Mouse (Mus musculus) c-Kit-negative CD71-positive TER-119-positive erythroid progenitor cells, embryonic 14.5 days (primary cell): ENCODE results near the gene Coro1c.

Experiments
- DNase-seq: peaks from one replicate; pipeline ENCODE4 v3.0.0-alpha.2; 2013; ENCODE audit warnings: low read depth, low spot score

The Coro1c gene

GRCm38 (mm10) chr5:113884750-113885149 lies 23.8 kb downstream of the Coro1c start:
- no peak for DNase-seq

GRCm38 (mm10) chr5:113883384-113883771 lies 25.2 kb downstream of the Coro1c start:
- no peak for DNase-seq

GRCm38 (mm10) chr5:113882566-113883383 lies 25.8 kb downstream of the Coro1c start:
- no peak for DNase-seq

- DNase-seq: no peak
These were observed 27.4 kb downstream of the Coro1c start for GRCm38 (mm10) chr5:113881136-113881535.

- no peak for DNase-seq
These were observed 29.5 kb downstream of the Coro1c start for GRCm38 (mm10) chr5:113878943-113879617.

- DNase-seq: no peak
These were observed 31.0 kb downstream of the Coro1c start for GRCm38 (mm10) chr5:113877565-113877964.

- no peak for DNase-seq
These were observed 32.4 kb downstream of the Coro1c start for GRCm38 (mm10) chr5:113876176-113876575.

- no peak for DNase-seq
These were observed 32.9 kb downstream of the Coro1c start for GRCm38 (mm10) chr5:113875625-113876024.

GRCm38 (mm10) chr5:113874063-113875024 lies 34.2 kb downstream of the Coro1c start:
- no peak for DNase-seq

- no peak for DNase-seq
These were observed 35.3 kb downstream of the Coro1c start for GRCm38 (mm10) chr5:113872936-113873912.

GRCm38 (mm10) chr5:113871903-113872548 lies 36.5 kb downstream of the Coro1c start:
- no peak for DNase-seq

- no peak for DNase-seq
These were observed 38.0 kb downstream of the Coro1c start for GRCm38 (mm10) chr5:113870393-113871040.

- no peak for DNase-seq
These were observed 39.4 kb downstream of the Coro1c start for GRCm38 (mm10) chr5:113869132-113869531.

GRCm38 (mm10) chr5:113864992-113865391 lies 43.6 kb downstream of the Coro1c start:
- DNase-seq: no peak

- DNase-seq: no peak
These were observed 44.6 kb downstream of the Coro1c start for GRCm38 (mm10) chr5:113863994-113864393.

- DNase-seq: no peak
These were observed 46.1 kb downstream of the Coro1c start for GRCm38 (mm10) chr5:113862418-113862817.

- DNase-seq: peak; percentile 30
These were observed 47.3 kb downstream of the Coro1c start for GRCm38 (mm10) chr5:113861294-113861693.

GRCm38 (mm10) chr5:113858971-113859370 lies 49.6 kb downstream of the Coro1c start:
- DNase-seq: no peak

GRCm38 (mm10) chr5:113858550-113858949 lies 50.0 kb downstream of the Coro1c start:
- no peak for DNase-seq

GRCm38 (mm10) chr5:113857631-113858030 lies 50.9 kb downstream of the Coro1c start:
- DNase-seq: no peak
